Mouse (Mus musculus) embryonic facial prominence, embryonic 13.5 days (tissue): ENCODE measurements at regions not wholly inside any gene's neighbourhood (a gene's known extent, or its start where the extent isn't known, plus 50 kb on each side); places are given as distances from the start of the nearest gene placed in this dataset.

Experiments
- ATAC-seq: fragments of 200-750 bp; cut with Nextera tagmentation; 2 replicates; pipeline ENCODE4 v1.8.0; 2017; ENCODE audit warnings: low read depth; ENCODE audit not compliant: insufficient number of reproducible peaks, insufficient read depth, low FRiP score, low TSS enrichment
- H3K27ac ChIP-seq: fragments of 300-500 bp; sonication (generic); 2 replicates; pipeline ENCODE4 v1.5.1; 2015; ENCODE audit warnings: moderate library complexity, mild to moderate bottlenecking, inconsistent platforms
- H3K27me3 ChIP-seq: fragments of 300-500 bp; sonication (generic); 2 replicates; pipeline ENCODE4 v1.6.1; 2015; ENCODE audit warnings: mild to moderate bottlenecking, inconsistent platforms
- H3K36me3 ChIP-seq: fragments of 300-500 bp; sonication (generic); 2 replicates; pipeline ENCODE4 v1.6.1; 2015; ENCODE audit warnings: mild to moderate bottlenecking, inconsistent platforms
- H3K4me1 ChIP-seq: fragments of 300-500 bp; sonication (generic); 2 replicates; pipeline ENCODE4 v1.6.1; 2015; ENCODE audit warnings: inconsistent platforms
- H3K4me2 ChIP-seq: fragments of 300-500 bp; sonication (generic); 2 replicates; pipeline ENCODE4 v1.6.1; 2015; ENCODE audit warnings: moderate library complexity, mild to moderate bottlenecking, inconsistent platforms
- H3K4me3 ChIP-seq: fragments of 300-500 bp; sonication (generic); 2 replicates; pipeline ENCODE4 v1.5.1; 2015; ENCODE audit warnings: mild to moderate bottlenecking, inconsistent platforms
- H3K9ac ChIP-seq: fragments of 300-500 bp; sonication (generic); 2 replicates; pipeline ENCODE4 v1.6.1; 2015; ENCODE audit warnings: mild to moderate bottlenecking, inconsistent platforms
- H3K9me3 ChIP-seq: fragments of 300-500 bp; sonication (generic); 2 replicates; pipeline ENCODE4 v1.6.1; 2016; ENCODE audit warnings: inconsistent platforms
- WGBS: fragments of 180-500 bp; shearing (Covaris S2); methylation state at CpG from one replicate; pipeline ENCODE4 v1.1.7; 2015; ENCODE audit warnings: mixed read lengths; 5-methylcytosine and 5-hydroxymethylcytosine counted together

DNA sequence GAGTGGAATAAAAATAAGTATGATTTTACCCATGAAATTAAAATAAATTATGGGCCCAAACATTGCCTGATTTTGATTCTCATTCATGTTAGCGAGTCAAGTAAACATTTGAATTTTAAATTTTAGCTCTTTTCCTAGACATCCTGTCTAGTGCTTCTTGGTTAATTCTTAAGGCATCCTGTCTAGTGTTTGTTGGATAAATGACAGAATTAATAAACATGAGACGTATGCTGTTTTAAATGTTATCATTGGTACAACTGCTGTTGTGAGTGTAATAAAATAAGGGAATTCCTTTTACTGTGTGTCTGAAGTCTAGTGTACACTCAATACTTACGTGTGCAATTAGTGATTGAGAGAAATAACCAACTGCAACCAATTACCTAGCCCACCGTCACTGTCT lies 149.0 kb upstream of the Trpm3 start:
- Histone ChIP-seq H3K4me1 (no peaks in the 10 kb centered on the region), H3K9me3 (no peaks in the 10 kb centered on the region), H3K4me2 (no peak overlapping the region), H3K4me3 (no peak overlapping the region), H3K9ac (no peak overlapping the region), H3K27me3 (no peaks in the 10 kb centered on the region), H3K27ac (no peak overlapping the region), H3K36me3 (no peaks in the 10 kb centered on the region)
- 55% methylated on average over 4 of the region's 4 CpGs for WGBS
- no peak for ATAC-seq

DNA sequence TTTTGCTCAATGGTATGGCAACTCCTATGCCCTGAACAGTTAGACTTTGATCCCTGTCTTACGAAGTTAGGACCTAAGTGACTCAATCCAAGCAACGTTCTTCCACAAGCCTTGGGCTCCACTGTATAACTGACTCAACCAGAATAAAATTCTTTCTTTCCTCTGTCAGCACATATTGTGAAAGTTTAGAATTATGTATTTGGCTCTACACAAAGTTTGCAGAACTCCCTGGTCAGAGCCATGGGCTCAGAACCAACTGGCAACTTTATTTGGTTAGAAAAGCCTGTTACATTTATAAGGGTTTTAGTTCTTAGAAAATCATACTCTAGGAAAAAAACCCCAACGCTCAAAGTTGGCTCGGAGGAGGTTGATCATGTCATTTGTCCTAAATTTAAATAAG lies 147.9 kb upstream of the Trpm3 start:
- no peaks in the 10 kb centered on the region for H3K9me3 ChIP-seq
- H3K36me3 ChIP-seq, result no peaks in the 10 kb centered on the region
- WGBS, result 76% methylated on average over 4 of the region's 4 CpGs
- H3K4me3 ChIP-seq, result no peak overlapping the region
- no peak for ATAC-seq
- no peaks in the 10 kb centered on the region for H3K27me3 ChIP-seq
- H3K9ac ChIP-seq, result no peak overlapping the region
- no peak overlapping the region for H3K4me2 ChIP-seq
- H3K4me1 ChIP-seq, result no peaks in the 10 kb centered on the region
- H3K27ac ChIP-seq, result no peak overlapping the region

DNA sequence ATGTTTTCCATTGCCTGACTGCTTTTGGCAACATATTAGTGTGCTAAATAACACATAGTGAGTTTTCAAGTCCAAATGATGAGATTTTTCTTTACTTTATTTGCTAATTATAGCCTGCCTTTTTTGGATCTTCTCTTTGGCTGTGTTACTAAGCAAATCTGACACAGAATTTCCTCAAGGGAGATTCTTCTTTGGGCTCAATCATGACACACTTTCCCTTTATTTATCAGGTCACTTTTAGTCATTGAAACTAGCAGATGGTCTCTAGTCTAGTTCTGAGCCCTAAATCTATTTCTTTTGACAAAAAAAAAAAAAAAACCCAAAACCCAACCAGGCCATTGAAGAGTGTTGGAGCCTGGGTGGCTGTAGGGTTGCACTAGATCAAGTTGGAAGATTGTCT lies 147.4 kb upstream of the Trpm3 start:
- no peak for ATAC-seq
- H3K4me2 ChIP-seq, result no peak overlapping the region
- H3K9me3 ChIP-seq, result no peaks in the 10 kb centered on the region
- H3K27ac ChIP-seq, result no peak overlapping the region
- no peaks in the 10 kb centered on the region for H3K4me1 ChIP-seq
- no peak overlapping the region for H3K4me3 ChIP-seq
- no peaks in the 10 kb centered on the region for H3K36me3 ChIP-seq
- H3K9ac ChIP-seq, result no peak overlapping the region
- no peaks in the 10 kb centered on the region for H3K27me3 ChIP-seq

DNA sequence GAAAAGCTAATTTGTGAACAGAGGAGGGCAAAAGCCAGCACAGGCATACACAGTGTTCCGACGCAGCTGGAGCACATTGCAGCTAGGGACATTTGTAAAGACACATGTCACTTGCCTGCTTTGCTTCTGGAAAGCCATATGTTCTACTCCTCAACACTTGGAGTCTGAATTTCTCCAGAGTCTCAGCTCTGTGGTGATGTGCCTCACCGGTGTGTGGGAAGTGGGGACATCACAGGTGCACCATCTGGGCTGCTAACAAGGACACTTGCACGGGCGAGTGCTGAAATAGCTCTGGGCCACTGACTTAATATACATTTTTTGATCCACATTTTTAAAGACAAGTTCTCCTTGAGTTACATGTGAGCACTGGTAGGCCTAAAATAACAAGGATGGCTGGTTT lies 139.2 kb upstream of the Trpm3 start:
- no peak overlapping the region for H3K4me3 ChIP-seq
- H3K9me3 ChIP-seq, result no peaks in the 10 kb centered on the region
- no peaks in the 10 kb centered on the region for H3K36me3 ChIP-seq
- WGBS, result 61% methylated on average over 5 of the region's 5 CpGs
- H3K27me3 ChIP-seq, result no peaks in the 10 kb centered on the region
- H3K4me2 ChIP-seq, result no peak overlapping the region
- no peak for ATAC-seq
- H3K27ac ChIP-seq, result no peak overlapping the region
- H3K9ac ChIP-seq, result no peak overlapping the region
- H3K4me1 ChIP-seq, result no peaks in the 10 kb centered on the region

DNA sequence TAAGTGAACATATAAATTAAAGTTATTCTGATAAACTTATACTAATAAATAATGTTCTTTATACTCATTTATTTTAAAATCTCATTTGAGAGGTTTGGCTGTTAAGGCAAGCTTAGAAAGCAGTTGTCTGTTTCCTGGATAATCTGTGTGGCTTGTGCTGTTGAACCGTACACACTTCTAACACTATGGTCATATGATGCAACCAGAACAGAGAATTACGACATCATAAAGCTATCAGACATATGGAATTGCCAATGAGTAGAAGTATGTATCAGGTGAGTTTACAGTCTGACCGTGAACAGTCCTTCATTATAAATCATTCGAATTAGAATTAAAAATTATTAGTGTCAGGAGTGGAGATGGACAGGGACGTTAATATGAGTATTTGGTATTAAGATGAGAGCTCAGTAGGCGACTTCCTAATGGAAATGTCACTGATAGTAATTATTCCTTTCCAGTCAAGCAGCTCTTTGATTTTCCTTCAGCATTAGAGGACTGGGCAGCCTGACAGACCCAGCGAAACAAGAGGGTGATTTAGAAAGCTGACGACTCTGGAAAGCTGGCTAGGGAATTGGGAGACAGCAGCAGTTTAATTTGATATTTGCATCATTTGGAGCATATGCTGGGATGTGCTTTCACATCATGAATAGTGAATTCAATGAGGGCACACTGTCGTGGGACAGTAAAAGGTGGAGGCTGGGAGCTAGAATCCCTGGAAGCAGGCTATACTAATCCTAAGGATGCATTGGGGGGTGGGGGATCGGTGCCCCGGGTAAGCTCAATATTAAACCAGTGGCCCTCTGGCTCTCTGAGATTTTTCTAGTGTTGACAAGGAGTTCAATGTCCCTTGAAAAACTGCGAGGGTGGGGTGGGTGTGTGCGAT lies 130.6 kb upstream of the Trpm3 start:
- H3K4me2 ChIP-seq, result no peak overlapping the region
- no peak overlapping the region for H3K27ac ChIP-seq
- H3K27me3 ChIP-seq, result no peaks in the 10 kb centered on the region
- no peaks in the 10 kb centered on the region for H3K9me3 ChIP-seq
- H3K36me3 ChIP-seq, result no peaks in the 10 kb centered on the region
- no peak for ATAC-seq
- WGBS, result 85% methylated on average over 13 of the region's 13 CpGs
- H3K4me3 ChIP-seq, result no peak overlapping the region
- H3K9ac ChIP-seq, result no peak overlapping the region
- no peaks in the 10 kb centered on the region for H3K4me1 ChIP-seq

DNA sequence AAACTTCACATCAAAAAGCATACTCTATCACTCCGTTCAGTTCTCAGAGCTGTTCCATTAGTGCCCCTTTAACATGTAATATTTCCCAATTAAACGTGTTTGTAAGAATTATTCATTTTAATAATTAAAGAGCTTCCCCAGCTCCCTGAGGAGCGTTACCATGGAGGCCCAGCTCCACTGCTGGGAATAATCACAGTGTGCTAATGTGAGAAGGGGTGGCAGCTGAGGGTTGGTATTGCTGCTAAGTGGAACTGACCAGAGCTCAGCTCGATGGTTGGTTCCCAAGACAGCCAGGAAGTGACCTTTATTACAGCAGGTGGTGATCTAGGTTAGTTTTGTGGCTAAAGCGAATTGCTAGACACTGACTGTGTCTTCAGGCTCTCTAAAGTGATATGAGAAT lies 128.6 kb upstream of the Trpm3 start:
- WGBS, result 68% methylated on average over 5 of the region's 5 CpGs
- H3K4me1 ChIP-seq, result no peaks in the 10 kb centered on the region
- no peak overlapping the region for H3K27ac ChIP-seq
- no peak for ATAC-seq
- no peak overlapping the region for H3K4me3 ChIP-seq
- no peak overlapping the region for H3K9ac ChIP-seq
- H3K36me3 ChIP-seq, result no peaks in the 10 kb centered on the region
- H3K9me3 ChIP-seq, result no peaks in the 10 kb centered on the region
- H3K4me2 ChIP-seq, result no peak overlapping the region
- H3K27me3 ChIP-seq, result no peaks in the 10 kb centered on the region

DNA sequence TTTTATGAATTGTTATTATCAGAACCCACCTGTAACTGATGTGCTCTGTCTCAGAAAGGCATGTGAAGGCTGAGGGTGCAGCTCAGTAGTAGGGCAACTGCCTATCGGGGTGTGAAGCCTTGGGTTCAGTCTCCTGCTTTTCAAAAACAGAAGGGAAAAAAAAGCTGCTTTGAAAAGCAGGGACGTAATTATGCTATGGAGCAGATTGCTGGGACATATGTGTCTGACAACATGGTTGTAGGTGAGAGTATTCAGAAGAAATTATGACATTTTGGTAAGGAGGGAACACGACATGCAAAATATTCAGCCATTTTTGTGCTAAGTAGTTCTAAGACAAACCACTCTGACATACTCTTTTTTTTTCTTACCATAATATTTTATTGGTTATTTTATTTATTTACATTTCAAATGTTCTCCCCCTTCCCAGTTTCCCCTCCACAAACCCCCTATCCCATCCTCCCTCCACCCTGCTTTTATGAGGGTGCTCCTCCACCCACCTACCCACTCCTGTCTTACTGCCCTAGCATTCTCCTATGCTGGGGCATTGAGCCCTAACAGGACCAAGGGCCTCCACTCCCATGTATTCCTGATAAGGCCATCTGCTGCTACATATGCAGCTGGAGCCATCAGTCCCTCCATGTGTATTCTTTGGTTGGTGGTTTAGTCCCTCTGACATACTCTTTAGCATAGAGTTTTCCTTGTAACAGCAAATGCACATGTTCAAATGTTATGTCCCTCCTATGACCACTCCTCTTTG lies 122.8 kb upstream of the Trpm3 start:
- Histone ChIP-seq H3K9me3 (no peaks in the 10 kb centered on the region), H3K4me1 (no peaks in the 10 kb centered on the region), H3K4me2 (no peak overlapping the region), H3K4me3 (no peak overlapping the region), H3K36me3 (no peaks in the 10 kb centered on the region), H3K27ac (no peak overlapping the region), H3K9ac (no peak overlapping the region), H3K27me3 (no peaks in the 10 kb centered on the region)
- 87% methylated on average over 3 of the region's 3 CpGs for WGBS
- ATAC-seq, result no peak

- Histone ChIP-seq H3K4me1 (no peaks in the 10 kb centered on the region), H3K27ac (no peak overlapping the region), H3K9ac (no peak overlapping the region), H3K4me2 (no peak overlapping the region), H3K27me3 (no peaks in the 10 kb centered on the region), H3K4me3 (no peak overlapping the region), H3K9me3 (no peaks in the 10 kb centered on the region), H3K36me3 (no peaks in the 10 kb centered on the region)
- WGBS, result 50% methylated on average over 2 of the region's 2 CpGs
- ATAC-seq, result no peak
Measured at GRCm38 (mm10) chr19:22017425-22017824, 121.4 kb upstream of the Trpm3 start.

DNA sequence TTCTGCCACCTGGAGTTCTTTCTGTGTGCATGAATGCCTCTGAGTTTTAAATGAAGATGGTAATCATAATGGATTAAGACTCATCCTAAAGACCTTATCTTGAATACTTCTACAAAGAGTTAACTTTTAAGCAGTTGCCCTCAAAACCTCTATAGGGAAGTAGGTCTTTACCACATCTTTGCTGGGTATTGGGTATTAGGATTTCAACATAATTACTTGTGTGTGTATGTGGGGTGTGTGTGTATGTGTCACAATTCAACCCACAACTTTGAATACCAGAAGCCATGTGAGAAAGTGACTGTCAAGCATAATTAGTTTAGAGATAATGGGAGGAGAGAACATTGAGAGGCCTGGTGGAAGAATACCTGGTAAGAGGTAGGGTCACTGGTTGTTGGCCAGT lies 111.3 kb upstream of the Trpm3 start:
- Histone ChIP-seq H3K27me3 (no peaks in the 10 kb centered on the region), H3K4me1 (no peaks in the 10 kb centered on the region), H3K9me3 (no peaks in the 10 kb centered on the region)

DNA sequence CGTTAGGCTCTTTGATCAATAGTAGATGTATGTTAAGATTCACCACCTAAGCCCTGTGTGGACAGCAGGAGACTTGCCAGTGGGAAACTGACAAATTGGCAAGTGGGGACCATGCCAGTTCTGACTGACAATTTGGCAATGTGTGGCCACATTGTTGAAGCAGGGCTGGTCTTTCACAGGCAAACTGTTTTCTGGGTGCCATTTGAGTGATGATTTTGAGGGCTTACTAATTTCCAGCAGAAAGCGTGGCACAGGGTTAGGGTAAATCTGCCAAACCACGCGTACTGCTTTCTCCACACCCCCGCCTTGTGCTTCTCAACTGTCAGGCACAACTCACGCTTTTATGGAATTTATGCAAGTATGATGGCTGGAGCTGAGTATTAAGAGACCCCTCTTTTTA lies 91.2 kb upstream of the Trpm3 start:
- Histone ChIP-seq H3K4me1 (no peaks in the 10 kb centered on the region), H3K27me3 (no peaks in the 10 kb centered on the region), H3K9me3 (no peaks in the 10 kb centered on the region), H3K27ac (no peak overlapping the region), H3K4me3 (no peak overlapping the region), H3K36me3 (no peaks in the 10 kb centered on the region), H3K9ac (no peak overlapping the region), H3K4me2 (no peak overlapping the region)
- WGBS, result 76% methylated on average over 6 of the region's 6 CpGs
- ATAC-seq, result no peak

More for the DNA sequence above, 111.3 kb upstream of the Trpm3 start:
- Histone ChIP-seq H3K36me3 (no peaks in the 10 kb centered on the region), H3K9ac (no peak overlapping the region), H3K4me2 (no peak overlapping the region), H3K4me3 (no peak overlapping the region), H3K27ac (no peak overlapping the region)
- no peak for ATAC-seq

DNA sequence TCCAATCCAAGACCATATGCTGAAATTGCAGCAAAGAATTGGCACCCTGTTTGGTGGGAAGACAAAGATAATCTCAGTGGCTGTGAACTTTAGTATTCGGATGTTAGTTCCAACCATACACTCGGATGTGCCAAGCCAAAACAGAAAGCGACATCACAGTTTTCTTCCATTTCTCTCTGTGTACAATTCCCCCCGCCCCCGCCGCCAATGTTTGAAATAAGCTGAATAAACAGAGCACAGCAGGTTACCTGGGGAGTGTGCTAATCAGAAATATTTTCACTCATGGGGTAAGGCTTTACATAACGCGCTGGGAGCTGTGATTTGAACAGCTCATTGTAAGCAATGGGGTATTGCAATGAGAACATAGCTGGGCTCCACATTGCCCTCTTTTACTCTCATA lies 72.5 kb upstream of the Trpm3 start:
- 87% methylated on average over 8 of the region's 8 CpGs for WGBS
- Histone ChIP-seq H3K4me3 (no peak overlapping the region), H3K4me1 (no peaks in the 10 kb centered on the region), H3K4me2 (no peak overlapping the region), H3K27me3 (no peaks in the 10 kb centered on the region), H3K9me3 (no peaks in the 10 kb centered on the region), H3K27ac (no peak overlapping the region), H3K9ac (no peak overlapping the region), H3K36me3 (no peaks in the 10 kb centered on the region)
- no peak for ATAC-seq
